Mouse (Mus musculus) ZHBTc4 (cell line): Measurements from ENCODE around the gene Dlgap1.

Source experiments
- DNase-seq: peaks from one replicate; pipeline ENCODE4 v3.0.0-alpha.2; 2011; ENCODE audit warnings: low read depth, low spot score

Dlgap1 gene

DNA sequence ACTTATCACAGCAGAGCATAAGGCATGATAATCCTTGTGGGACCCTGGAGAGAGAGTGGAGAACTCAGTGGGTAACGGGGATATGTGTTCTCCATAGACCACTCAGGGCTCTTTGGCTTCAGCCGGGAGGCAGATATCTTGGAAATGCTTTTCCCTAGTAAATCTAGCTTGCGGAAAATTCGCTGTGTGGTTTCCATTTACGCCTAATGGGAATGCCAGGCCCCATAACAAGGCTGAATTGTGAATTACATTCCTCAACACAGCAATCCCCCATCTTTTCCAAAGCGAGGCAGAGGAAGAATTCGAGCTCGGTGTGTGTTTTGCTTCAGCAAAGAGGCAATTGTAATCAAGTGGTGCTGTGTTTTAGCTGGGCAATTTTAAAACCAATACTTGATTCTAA is 372.4 kb downstream of the Dlgap1 start:
- no peak for DNase-seq

DNA sequence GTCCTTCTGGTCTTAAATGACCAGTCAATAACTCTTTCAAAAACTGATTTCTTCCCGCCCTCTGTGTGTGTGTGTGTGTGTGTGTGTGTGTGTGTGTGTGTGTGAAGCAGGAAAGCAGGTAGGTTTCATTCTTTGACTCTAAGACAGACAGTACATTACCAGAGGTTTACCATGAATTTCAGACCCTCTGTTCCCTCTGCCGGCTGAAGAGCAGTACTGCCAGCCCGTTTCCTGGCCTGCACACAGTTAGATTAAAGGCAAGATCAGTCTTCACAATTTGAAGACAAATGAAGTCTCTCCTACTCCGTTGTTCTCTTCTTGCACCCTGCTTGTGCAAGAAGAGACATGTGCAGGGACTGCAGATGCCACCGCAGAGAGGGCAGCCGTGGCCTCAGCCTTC is 373.0 kb downstream of the Dlgap1 start:
- DNase-seq, result no peak

DNA sequence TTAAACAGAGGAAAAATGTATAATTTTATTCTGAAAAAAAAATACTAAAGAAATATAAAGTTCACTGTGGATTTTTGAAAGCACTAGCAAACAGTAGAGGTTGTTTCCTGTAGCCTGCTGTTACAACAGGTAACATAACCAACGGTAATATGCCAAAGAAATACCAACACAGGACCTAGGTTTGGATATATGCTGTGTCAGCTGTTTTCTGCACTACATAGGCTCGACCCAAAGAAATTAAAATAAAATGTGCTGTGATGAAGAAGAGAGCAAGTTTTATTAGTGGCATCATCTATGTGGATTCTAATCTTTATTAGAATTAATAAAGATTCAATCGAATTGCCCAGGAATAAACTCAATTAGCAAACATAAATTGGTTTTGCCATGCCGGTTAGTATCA is 378.5 kb downstream of the Dlgap1 start:
- no peak for DNase-seq

DNA sequence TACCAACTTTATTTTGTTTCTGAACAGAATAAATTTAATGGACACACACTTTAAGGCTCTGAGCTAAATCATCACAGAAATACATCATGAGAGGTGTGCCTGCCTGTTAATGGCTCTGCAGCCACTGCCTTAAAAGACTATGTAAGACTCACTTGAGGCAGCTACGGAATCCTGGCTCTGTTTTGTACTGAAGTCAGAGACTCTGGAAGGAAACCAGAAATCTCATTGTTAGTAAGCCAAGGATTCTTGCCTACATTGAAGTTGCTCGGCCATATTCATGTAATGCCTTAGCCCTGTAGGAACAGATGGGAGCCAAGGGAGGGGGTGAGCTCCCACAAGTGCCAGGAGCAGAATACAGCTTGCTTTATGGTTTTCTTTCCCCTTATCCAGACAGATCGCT is 394.7 kb downstream of the Dlgap1 start:
- DNase-seq, result no peak

DNA sequence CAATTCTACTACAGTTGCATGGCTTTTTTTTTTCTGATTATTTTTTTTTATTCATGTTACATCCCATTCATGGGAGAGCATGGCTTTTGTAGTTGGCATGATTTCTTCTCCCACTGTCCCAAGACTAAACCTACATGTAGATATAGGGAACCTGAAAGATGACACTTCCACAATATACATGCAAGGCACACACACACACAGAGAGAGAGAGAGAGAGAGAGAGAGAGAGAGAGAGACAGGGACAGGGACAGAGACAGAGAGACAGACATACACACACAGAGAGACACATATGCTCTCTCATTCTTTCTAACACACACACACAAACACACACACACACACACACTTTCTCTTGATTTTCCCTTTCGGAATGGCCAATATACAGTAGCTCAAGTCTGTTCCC is 395.1 kb downstream of the Dlgap1 start:
- DNase-seq, result no peak

DNA sequence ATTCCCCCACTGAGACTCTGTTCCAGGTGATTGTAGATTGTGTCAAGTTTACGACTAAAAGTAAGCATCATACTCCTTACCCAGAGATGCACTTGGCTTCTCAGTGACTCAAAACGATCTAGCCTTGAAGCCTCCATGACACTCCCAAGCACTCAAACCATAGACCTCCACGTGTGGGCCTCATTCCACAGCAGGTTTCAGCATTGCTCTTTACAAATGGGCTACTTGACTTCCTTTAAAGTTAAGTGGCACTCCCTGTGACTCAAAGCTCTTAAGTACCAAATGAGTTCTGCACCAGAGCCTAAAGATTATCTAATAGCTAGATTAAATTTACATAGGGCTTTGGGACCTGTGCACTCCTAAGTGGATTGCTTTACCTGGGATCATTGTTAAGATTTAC is 400.3 kb downstream of the Dlgap1 start:
- DNase-seq, result no peak

DNA sequence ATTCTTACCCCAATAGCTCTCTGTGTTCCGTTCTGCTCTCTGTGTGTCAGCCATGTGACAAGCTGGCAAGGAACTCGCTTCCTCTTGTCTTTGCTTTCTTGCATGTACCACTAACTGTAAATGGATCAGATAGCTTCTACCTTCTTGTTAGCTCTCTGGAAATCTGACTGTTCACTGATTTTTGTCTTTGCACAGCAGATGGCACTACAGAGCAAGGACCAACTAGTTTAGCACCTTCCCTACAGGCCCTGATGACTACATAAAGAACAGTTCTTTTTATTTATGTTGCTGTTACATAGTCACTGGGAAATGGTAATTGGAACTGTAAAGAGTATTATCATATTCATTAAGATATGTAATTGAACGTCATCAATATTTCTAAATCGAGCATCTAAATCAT is 408.1 kb downstream of the Dlgap1 start:
- DNase-seq, result peak; percentile 33

DNA sequence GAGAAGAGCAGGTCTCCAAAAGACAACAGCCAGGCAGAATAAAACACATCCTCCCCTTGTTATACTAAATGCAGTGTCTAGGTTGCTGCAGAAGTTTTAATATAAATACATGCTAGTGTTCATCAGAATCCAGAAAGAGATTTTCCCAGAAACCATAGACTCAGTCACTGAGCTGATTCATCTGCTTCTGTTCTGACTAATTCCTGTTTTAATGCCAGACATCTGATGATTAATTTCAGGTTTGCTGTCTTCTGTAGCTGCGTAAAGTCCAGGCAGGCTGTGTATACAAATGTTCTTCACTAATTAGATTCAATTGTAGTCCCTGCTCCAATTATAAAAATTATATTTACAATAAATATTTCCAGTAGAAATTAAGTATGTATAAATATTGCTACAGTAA is 419.6 kb downstream of the Dlgap1 start:
- no peak for DNase-seq

DNA sequence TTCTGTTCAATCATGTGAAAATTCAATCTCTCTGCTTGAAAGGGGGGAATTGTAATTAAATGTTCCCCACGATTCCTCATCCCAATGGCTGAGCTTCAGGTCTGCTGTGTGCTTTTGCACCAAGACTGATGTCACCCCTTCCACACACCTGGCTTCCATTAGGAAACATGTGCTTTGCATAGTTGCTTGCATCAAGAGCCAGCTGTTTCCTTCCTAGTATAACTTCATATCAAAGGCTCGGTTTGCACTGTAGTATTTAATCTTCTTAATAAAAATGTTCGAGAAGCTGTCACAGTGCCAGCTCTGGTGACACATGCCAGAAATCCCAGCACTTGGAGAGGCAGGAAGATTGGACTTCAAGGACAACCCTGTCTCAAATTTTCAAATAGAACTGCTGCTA is 428.3 kb downstream of the Dlgap1 start:
- no peak for DNase-seq

DNA sequence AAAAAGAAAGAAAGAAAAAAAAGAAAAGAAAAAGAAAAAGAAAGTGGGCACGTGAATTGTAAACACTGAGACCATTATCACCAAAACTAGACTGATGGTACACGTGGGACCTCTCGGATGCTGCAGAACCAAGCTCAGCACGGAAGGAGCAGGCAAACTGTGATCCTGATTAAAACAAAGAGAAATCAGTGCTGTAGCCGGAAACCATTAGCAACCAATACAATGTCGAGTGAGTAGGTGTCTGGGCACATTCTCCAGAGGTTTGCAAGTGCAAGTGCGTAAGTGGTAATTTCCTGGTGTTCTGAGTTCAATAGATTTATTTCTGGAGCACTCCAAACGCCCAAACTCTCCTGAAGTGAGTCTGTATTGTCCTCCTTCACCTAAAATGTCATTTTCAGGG is 428.8 kb downstream of the Dlgap1 start:
- no peak for DNase-seq

DNA sequence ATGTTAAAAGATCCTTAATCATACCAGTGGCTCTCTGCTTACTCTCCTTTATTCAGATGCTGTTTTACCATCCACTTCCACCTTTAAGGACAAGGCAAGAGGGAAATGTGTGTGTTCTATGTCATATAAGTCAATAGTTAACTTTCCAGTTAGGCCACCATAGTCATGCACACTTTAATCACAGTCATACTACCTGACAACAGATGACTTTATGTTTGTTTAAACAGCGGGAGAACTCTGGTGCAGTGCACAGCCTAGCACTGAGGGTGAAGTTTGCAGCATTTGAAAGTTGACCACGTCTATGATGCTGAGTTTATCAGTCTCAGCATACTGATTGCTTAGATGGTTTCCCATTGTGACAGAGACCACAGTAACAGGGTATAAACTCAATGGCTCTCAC is 433.0 kb downstream of the Dlgap1 start:
- no peak for DNase-seq

DNA sequence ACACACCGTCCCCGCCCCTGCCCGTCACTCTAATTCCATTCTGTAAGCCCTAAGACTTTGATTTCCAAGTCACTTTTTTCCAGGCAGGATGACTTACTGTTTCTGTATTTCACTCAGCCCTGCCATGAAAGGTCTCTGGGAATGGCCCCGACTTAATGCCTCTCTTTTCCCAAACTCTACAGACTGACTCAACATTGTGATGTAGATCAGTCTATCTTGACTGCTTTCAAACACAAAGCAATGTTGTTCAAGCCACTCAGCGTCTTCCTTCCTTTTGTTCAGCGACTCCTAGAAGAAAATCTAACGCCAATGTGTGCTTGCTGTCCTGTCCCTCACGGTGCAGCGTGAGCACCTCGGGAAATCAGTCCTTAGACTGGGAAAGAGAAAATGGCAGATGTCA is 434.9 kb downstream of the Dlgap1 start:
- DNase-seq, result peak; percentile 90

DNA sequence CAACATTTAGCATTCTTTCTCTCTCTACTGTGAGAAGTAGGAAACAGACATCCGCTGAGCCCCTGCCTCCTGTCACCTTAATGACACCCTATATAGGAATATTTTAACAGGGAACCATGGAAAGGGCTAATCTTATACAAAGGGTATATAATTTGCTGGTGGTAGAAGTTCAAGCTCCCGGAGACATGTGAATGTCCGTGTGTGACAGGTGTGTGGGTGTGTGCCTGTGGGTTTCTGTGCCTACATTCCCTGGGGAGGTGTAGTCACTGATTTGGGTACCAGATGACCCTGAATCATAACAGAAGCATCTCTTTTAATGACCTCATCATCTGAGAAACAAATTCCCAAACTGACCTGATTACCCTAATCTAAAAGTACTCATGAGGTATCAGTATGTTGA is 445.3 kb downstream of the Dlgap1 start:
- DNase-seq, result no peak

DNA sequence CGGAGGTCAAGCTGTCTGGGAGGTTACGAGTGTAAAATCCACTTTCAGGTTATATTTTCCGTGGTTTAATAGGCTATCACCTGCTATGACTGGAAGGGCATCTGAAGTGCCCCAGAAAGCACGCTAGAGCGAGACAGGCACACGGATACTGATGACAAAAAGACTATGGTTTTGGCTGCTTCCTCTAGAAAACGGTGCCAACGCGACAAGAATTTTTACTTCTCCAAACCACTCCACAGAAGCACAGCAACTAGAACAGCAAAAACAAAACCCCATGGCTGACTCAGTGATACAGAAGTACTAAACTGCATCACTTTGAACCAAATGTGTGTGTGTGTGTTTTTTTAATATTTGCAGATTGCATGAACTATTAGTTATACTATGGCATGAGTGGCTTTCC is 459.0 kb downstream of the Dlgap1 start:
- no peak for DNase-seq

DNA sequence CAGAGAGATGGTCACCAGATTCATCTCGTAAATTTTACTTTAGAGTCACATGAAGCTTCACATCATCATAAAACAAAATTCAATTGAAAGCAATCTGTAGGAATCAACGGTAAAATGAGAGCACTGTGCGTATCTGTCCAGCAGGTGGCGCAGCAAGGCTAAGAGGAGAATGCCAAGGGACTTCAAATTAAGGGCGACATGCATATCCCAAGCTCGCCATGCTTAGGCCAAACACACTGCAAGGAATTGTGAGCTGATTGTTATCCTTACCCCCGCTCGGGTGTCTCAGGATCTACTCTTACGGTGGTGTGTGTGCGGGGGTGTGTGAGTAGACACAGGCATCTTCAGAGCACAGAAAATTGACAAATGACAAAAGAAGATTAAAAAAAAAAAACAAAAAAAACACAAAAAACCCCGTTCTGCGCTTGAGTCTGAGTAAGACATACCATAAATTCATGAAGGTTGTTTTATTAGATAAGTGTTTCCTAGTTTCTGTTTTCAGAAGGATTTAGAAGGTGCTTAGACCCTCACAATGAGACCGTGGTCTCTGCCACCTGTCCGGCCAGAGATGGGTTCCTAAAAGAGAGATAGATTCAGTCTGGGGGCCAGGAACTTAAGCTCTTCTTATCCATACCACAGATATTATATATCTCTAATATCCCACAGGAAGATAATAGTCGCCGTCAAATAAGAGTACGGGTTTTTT is 461.0 kb downstream of the Dlgap1 start:
- peak; percentile 83 for DNase-seq

DNA sequence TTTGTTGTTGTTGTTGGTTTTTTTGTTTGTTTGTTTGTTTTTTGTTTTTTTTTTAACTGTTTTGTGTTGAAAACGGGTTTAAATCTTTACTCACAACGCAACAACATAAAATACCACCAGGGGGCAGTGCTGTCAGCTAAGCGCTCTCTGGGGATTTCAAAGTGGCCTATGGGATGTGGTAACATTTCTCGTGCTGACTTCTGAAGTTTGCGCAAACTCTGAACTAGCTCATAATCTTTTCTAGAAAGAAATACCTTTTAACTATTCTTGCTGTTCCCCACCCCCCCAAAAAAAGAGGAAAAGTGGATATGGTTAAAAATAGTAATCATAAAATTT is 461.5 kb downstream of the Dlgap1 start:
- peak; percentile 75 for DNase-seq

DNA sequence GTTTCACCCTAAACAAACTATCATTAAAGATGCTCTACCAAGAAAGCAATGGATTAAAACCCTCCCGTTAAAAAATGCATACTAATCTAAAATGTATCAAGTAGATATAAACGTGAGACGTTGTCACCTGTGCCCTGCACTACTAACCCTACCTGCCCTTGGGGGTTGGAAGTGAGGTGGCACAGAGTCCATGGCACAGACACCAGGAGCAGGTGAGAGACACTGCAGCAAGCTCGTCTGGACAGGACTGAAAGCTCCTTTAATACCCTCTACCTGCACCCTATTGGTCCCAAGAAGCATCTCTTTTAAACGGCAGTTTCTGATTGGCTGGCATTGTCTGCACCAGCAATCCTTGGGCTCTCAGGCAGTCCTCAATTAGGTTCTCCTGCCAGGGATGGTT is 464.0 kb downstream of the Dlgap1 start:
- no peak for DNase-seq

DNA sequence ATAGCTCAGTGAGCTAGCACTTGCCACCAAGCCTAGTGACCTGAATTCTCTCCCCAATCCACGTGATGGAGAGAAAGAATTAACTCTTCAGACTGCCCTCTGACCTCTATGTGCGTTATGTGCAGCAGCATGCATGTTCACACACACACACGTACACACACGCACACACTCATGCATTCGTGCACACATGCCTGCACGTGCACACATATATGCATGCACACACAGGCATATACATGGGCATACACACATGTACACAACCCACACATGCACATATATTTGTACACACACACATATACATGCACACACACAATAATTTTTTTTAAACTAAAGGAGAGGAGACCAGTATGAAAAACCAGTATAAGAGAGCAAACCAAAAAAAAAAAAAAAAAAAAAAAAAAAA is 465.7 kb downstream of the Dlgap1 start:
- DNase-seq, result no peak

DNA sequence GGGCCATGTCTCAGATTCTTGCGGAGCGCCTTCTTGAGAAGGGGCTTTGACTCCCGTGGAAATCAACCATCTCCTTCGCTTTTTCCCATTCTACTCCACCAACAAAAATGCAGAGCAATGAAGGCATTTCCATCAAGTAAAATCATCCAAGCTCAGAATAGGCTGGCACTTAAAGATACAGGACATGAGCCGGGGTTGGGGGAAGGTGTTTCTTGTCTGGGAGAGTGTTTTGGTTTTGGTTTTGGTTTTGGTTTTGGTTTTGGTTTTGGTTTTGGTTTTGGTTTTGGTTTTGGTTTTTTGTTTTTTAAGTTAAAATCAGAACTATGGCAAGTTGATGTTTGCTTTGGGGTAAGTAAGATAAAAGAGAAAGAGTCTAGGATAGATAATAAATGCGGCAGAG is 466.7 kb downstream of the Dlgap1 start:
- no peak for DNase-seq

DNA sequence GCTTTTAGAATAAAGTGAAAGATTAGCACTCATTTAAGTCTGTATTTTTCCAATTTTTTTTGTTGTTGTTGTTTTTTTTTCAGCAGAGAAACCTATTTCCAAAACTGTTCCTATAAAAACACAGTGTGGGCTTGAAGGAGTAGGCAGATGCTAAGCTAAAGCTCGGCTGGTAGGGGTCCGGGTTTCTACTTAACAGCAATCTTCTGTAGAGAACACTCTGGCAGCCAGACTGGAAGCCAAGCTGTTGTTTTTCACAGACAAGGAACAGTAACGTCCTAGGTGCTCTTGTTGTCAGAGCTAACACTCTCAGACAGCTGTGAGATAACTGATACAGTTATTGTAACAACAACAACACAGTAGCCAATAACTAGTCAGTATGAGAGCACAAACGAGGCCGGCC is 468.4 kb downstream of the Dlgap1 start:
- DNase-seq, result no peak

DNA sequence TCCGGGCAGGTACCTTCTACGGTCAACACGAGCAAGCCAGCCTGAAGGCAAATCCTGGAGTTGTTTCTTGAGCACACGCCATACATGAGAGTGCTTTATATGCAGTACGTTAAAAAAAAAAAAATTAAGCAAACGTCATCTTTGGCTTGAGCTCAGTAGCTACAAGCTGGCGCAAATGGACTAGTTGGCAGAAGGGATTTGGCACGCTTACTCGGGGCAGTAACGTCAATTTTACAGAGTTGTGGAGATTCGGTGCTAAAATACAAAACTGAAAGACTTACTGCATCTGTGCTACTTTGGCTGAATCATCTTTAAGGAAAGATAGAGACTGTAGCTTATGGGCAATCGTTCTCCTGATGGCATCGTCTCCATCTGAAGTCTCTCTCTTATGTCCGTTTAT is 474.1 kb downstream of the Dlgap1 start:
- DNase-seq, result no peak

DNA sequence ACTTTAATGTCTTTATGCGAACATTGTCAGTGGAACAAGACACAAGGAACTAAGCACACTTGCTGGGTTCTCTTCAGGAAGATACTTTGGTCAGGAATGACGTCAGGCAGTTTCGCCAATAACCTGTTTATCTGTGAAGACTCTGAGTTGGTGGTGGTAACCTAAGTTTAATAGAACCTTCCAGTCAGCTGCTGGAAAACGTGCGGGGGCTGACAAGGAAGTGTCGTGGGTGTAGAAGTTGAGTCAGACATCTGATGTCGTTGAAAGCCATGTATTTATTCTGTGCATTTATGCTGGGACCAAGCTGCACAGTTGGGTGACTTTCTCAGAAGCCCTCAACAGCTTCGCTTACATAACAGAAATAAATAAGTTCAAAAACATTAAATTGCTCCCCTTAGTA is 477.6 kb downstream of the Dlgap1 start:
- no peak for DNase-seq

DNA sequence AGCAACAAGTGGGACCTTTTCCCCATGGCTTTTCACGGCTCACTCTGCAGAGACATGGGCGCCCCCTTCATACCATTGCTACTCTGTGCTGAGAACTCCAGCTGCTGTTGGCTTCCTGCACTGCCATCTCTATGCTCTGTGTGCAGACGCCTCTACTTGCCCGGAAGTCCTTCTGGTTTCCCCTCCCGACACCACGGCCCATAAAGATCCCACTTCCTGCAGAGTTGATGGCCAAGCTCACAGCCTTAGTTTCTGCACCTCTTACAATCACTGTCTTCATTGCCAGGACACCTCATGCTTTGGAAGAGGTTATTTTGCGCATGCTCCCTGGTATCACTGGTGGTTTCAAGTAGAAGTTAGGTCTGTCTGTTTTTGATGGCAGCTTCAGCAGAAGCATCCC is 486.2 kb downstream of the Dlgap1 start:
- no peak for DNase-seq

DNA sequence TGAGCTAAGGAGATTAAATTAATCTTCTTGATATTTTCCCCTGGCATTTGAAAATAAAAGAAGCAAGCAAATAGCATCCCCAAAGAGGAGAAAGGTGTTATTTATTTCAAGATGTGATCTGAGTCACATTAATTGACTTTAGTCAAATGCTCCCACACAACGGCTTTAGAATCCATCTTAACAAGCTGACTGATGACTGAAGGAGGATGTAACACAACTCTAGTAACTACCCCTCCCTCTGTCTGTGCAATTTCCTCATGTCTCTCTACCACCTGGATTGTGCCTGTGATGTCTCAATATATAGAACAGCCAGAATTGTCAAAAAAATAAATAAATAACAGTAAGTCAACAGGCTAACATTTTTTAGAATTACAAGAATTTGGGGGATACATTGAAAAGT is 488.2 kb downstream of the Dlgap1 start:
- no peak for DNase-seq
